Mouse (Mus musculus): ENCODE data around the gene Atp1a1. TPM values are rescaled to one million over a fixed set of nuclear protein-coding genes. Genes with fewer than 3 reads are reported as not detected.
A peak's percentile ranks its signal among the peaks of the same experiment; 100 is the strongest.

Gene Atp1a1
- polyA plus RNA-seq, 1 experiment = 178 TPM

DNA sequence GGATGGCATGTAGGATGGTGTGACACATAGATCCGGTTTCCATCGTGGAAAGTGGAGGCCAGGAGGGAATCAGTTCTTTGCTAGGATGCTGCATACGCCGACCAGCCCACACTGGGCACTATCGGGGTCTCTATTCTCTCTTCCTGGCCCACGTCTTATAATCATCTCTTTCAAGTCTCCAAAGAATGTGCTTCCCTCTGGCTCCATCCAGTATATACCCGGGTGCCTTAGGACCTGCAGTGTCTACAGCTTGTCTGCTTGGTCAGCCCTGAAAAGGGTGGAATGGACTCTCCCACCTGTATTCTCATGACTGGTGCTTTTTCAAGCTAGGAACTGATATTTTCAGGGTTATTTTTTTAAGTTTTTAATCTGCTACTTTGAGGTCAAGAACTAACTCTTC lies 1.3 kb downstream of the Atp1a1 start:
- peak overlapping the region; percentile 88 for H3K27ac ChIP-seq (ENCODE audit: insufficient read depth, low read depth, low read length)
- peaks cover 32% of the 10 kb centered on the region for H3K4me1 ChIP-seq (ENCODE audit: control insufficient read depth, insufficient read depth, low read length)
- TF ChIP-seq CTCF (IDR thresholded peaks at IDR 0.05; ENCODE audit: low read depth, low read length) (no peak), POLR2A (IDR thresholded peaks at IDR 0.05; ENCODE audit: borderline replicate concordance, low read depth, low read length) (no peak)
- peak overlapping the region; percentile 86 for H3K4me3 ChIP-seq (ENCODE audit: insufficient read depth, low read length)

DNA sequence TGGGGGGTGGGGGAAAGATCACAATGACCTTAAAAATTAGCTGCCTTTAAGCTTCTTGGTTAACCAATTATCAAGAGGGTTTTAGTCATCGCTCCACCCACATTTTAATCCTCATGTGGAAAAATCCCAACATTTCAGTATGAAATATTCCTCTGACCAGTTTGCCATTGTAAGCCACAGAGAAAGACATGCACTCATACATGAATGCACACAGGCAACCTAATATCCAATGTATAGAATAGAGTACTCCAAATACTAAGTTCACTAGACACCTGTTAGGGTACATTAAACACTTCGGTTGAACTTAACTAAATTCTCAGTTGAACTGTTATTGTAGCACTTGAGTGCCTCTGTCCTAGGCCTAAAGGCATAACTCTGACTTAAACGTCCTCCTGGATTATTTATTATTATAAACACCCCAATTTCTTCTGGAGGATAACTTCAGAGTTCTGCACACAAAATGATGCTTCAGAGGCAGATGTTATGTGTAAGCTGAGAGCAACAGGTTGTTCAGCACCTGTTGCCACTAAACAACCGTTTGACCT lies 1.9 kb downstream of the Atp1a1 start:
- H3K4me1 ChIP-seq (ENCODE audit: control insufficient read depth, insufficient read depth, low read length) = peaks cover 36% of the 10 kb centered on the region
- no peak for TF ChIP-seq CTCF (IDR thresholded peaks at IDR 0.05; ENCODE audit: low read depth, low read length)
- TF ChIP-seq POLR2A (IDR thresholded peaks at IDR 0.05; ENCODE audit: borderline replicate concordance, low read depth, low read length) = no peak
- peak overlapping the region; percentile 86 for H3K4me3 ChIP-seq (ENCODE audit: insufficient read depth, low read length)
- H3K27ac ChIP-seq (ENCODE audit: insufficient read depth, low read depth, low read length) = peak overlapping the region; percentile 88

DNA sequence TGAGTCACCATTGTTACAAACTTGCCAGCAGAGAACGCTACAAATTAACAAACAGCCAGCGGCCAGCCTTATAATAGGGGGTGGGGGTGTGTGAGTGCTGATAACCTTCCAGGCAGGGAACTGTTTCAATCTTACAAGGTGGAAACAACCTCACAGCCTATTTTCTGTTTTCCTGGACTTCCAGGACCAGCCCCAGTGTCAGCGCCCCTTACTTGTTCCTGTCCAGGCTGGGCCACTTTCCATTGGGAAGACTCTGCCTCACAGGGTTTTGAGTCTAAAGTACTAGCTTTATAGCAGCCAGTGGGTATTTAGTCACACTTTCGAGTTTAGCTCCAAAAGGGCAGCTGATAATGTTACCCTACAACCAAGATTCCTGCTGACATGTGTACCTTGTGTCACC lies 2.8 kb downstream of the Atp1a1 start:
- Histone ChIP-seq H3K27ac (ENCODE audit: insufficient read depth, low read depth, low read length) (peak overlapping the region; percentile 5), H3K4me1 (ENCODE audit: control insufficient read depth, insufficient read depth, low read length) (peaks cover 39% of the 10 kb centered on the region), H3K4me3 (ENCODE audit: insufficient read depth, low read length) (peak overlapping the region; percentile 9; the same call in 1 of the 2 replicates)
- TF ChIP-seq POLR2A (IDR thresholded peaks at IDR 0.05; ENCODE audit: borderline replicate concordance, low read depth, low read length) (no peak), CTCF (IDR thresholded peaks at IDR 0.05; ENCODE audit: low read depth, low read length) (no peak)

DNA sequence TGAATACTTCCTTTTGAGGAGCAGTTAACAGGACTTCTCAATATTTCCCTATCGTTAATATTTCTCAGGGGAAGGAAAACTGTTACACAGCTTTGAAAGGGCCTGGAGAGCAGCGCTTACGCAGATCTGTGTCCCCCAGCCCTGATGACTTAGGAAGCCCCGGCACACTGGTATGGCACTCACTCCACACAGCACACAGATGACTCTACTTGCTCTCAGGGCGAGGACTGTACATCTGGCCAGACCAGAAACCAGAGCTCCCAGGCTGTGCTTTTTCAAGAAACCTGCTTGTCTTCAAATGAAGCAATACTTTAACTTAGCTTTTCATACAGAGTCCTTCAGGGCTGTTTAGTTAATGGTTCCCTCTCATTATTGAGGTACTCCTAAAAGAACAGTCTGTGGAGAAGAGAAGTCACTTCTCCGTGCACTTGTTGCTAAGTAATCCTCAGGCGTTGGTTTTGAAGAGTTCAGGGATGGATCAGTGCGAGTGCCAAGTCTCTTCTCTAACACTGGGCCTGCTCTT lies 3.4 kb downstream of the Atp1a1 start:
- Histone ChIP-seq H3K27ac (ENCODE audit: insufficient read depth, low read depth, low read length) (peak overlapping the region; percentile 79), H3K4me3 (ENCODE audit: insufficient read depth, low read length) (peak overlapping the region; percentile 16), H3K4me1 (ENCODE audit: control insufficient read depth, insufficient read depth, low read length) (peaks cover 45% of the 10 kb centered on the region)
- TF ChIP-seq POLR2A (IDR thresholded peaks at IDR 0.05; ENCODE audit: borderline replicate concordance, low read depth, low read length) = no peak

DNA sequence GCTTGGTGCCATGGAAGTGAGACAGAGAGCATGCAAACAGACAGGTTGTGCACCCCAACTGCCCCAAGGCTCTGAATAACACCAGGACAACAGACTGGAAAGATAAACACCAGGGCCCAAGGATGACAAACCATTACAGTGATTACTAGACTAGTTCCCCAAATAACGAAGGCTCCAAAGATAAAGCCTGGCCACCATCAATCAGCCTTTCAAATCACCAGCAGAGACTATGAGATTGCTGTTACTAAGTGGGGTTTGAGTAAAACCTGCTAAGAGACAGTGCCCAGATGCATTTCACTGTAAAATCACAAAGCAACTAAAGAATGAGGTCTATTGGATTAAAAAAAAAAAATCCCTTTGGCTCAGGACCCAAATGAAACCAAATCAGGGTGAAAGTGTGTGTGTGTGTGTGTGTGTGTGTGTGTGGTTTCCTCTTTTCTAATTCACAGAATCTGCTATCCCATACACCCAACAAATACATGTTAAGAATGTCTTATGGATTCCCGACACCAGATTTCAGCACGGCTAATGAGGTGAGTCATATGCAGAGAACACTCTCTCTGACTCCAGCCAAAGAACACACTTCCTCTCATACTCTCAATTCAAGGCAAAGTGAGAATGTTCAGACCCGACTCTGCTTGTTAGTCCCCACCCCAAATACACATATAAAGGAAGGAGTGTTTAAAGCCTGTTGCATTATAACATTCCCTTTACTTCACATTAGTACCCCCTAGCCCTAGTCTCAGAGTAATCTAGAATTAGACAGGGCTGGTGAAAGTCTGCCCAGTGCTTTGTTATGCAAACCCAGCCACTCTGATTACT lies 4.4 kb downstream of the Atp1a1 start:
- Histone ChIP-seq H3K4me1 (ENCODE audit: control insufficient read depth, insufficient read depth, low read length) (peaks cover 53% of the 10 kb centered on the region), H3K4me3 (ENCODE audit: insufficient read depth, low read length) (peak overlapping the region; percentile 44), H3K27ac (ENCODE audit: insufficient read depth, low read depth, low read length) (peak overlapping the region; percentile 79)
- TF ChIP-seq POLR2A (IDR thresholded peaks at IDR 0.05; ENCODE audit: borderline replicate concordance, low read depth, low read length) = no peak
- no peak for TF ChIP-seq CTCF (IDR thresholded peaks at IDR 0.05; ENCODE audit: low read depth, low read length)

DNA sequence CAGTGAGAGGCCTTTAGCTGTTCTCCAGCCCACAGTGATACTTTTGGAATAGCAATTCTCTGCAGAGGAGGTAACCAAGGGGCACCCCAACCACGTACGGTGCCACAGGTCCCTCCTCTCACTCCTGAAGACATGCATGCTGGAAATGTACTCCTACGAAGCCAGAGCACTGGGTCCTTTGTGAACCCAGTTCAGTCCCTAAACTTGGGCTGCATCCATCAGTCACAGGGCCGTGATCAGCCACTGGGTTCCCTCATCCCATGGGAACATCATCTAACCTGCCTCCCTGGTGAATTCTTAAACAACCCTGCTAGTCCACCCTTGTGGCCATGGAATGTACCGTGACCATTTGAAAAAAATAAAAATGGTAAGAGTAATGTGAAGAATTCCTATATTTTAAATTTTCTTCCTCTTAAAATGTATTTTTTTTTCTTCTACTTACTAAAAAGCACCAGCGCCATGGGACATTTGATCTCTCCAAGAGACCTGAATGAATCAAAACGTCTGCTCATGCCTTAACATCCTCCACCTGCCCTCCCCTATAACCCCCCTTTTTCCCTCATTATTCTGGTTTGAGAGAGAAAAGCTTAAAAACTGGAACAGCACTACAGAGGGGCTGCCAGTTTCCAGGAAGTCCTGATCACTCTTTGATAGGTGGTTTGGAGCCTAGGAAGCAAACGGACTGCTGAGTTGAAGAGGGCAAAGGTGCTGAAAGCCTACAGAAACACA lies 5.1 kb downstream of the Atp1a1 start:
- peaks cover 61% of the 10 kb centered on the region for H3K4me1 ChIP-seq (ENCODE audit: control insufficient read depth, insufficient read depth, low read length)
- H3K27ac ChIP-seq (ENCODE audit: insufficient read depth, low read depth, low read length) = peak overlapping the region; percentile 85
- no peak for TF ChIP-seq CTCF (IDR thresholded peaks at IDR 0.05; ENCODE audit: low read depth, low read length)
- no peak for TF ChIP-seq POLR2A (IDR thresholded peaks at IDR 0.05; ENCODE audit: borderline replicate concordance, low read depth, low read length)
- H3K4me3 ChIP-seq (ENCODE audit: insufficient read depth, low read length) = peak overlapping the region; percentile 44

DNA sequence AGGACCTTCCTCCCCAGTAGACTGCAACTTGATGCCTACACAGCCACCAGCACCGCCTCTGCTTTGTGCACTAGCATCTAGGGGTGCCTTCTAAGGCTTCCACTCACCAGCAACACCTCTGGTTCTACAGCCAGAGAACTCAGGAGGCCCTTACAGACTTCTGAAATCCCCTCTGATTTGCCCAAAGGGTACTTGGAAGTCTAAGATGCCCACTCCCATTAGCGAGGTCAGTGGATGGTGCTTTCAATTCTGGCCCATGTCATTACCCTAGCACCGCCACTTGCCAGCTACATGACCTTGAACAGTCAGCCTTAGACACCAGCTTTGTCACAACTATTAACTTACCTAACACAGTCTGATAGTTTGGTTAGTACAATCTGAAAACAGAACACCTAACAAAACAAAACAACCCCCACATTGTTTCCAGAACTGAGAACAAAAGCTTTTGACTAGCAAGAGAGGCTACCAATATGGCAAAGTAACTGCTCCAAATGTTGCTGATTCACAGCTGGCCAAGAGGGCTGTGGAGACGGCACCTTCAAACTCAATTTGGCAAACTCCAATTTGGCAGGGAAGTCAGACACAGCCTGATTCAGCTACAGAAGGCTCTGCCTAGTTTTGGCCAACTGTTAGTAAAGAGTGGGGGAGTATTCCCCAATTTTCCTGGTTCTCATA lies 6.1 kb downstream of the Atp1a1 start:
- H3K4me3 ChIP-seq (ENCODE audit: insufficient read depth, low read length) = no peak overlapping the region
- H3K27ac ChIP-seq (ENCODE audit: insufficient read depth, low read depth, low read length) = peak overlapping the region; percentile 85
- H3K4me1 ChIP-seq (ENCODE audit: control insufficient read depth, insufficient read depth, low read length) = peaks cover 68% of the 10 kb centered on the region
- no peak for TF ChIP-seq CTCF (IDR thresholded peaks at IDR 0.05; ENCODE audit: low read depth, low read length)
- no peak for TF ChIP-seq POLR2A (IDR thresholded peaks at IDR 0.05; ENCODE audit: borderline replicate concordance, low read depth, low read length)

DNA sequence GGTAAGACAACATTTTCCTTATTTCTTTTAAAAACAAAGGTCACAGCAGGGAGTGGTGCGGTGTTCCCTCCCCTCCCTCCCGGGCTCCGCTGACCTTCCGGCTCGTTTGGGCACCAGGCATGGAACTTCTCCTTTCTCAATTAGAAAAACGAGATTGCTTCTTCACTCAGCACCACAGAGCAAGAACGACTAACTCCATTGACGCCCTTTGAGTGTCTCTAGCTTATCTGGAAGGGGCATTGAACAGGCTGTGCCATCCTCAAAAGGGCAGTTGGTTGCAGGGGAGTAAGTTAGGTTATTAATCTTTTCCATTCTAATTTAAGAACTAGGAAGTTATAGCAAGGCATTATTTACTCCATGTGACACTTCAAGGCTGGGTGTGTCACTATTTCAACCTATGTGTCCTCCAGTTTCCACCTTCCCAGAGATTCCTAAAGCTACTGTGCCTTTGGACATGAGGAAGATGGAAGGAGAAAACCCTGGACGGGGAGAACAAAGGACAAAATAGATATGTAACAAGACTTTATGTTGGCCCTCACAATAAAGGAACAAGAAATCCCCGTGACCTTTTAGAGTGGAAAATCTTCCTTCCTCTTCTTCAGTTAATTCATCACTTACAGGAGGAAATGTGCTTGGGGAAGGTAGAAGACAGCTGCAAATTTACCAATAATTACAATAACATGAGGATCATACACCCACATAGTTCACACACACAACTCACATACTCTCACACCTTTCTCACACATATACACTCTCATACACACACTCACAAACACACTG lies 7.0 kb downstream of the Atp1a1 start:
- Histone ChIP-seq H3K4me3 (ENCODE audit: insufficient read depth, low read length) (0 out of 2 replicates have a peak overlapping the region, but pooled peaks have one; percentile 5), H3K4me1 (ENCODE audit: control insufficient read depth, insufficient read depth, low read length) (peaks cover 65% of the 10 kb centered on the region), H3K27ac (ENCODE audit: insufficient read depth, low read depth, low read length) (peak overlapping the region; percentile 85)
- no peak for TF ChIP-seq POLR2A (IDR thresholded peaks at IDR 0.05; ENCODE audit: borderline replicate concordance, low read depth, low read length)
- TF ChIP-seq CTCF (IDR thresholded peaks at IDR 0.05; ENCODE audit: low read depth, low read length) = no peak

DNA sequence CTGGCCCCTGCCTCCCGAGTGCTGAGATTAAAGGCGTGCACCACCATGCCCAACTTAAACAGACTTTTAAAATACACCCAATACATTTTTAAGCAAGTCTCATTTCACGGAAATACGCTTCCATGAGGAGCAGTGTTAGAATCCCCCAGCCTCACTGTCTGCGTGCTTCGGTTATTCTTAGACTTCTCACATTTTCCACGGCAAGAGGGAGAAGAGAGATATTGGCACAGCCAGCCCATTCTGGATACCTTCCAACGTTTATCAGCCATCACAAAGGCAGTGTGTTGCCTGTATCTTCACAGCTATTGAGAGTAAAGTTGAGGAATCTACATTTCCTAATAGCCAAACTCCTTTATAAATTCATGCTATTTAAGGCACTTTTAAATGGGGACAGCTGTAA lies 7.8 kb downstream of the Atp1a1 start:
- peak overlapping the region; percentile 75 for H3K27ac ChIP-seq (ENCODE audit: insufficient read depth, low read depth, low read length)
- H3K4me1 ChIP-seq (ENCODE audit: control insufficient read depth, insufficient read depth, low read length) = peaks cover 58% of the 10 kb centered on the region

More for the DNA sequence above, 7.8 kb downstream of the Atp1a1 start:
- no peak overlapping the region for H3K4me3 ChIP-seq (ENCODE audit: insufficient read depth, low read length)
- TF ChIP-seq POLR2A (IDR thresholded peaks at IDR 0.05; ENCODE audit: borderline replicate concordance, low read depth, low read length) (no peak), CTCF (IDR thresholded peaks at IDR 0.05; ENCODE audit: low read depth, low read length) (no peak)

All from bone marrow macrophage, adult 2 months (primary cell).